Mouse (Mus musculus): ENCODE data around the gene Atxn1. TPM values are rescaled to one million over a fixed set of nuclear protein-coding genes. Genes with fewer than 3 reads are reported as not detected.

Gene Atxn1
- total and polyA plus RNA-seq, 3 experiments, result 0.39 to 1.1 TPM; not detected in 1

DNA sequence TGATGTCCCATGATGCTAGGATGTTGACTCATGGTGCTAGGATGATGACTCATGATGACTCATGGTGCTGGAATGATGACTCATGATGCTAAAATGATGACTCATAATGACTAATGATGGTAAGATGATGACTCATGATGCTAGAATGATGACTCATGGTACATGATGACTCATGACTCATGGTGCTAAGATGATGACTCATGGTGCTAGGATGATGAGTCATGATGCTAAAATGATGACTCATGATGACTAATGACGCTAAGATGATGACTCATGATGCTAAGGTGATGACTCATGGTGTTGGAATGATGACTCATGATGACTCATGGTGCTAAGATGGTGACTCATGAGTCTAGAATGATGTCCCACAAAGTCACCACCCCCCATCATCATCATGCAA lies 341.0 kb downstream of the Atxn1 start:
- H3K79me2 ChIP-seq (ENCODE audit: control insufficient read depth, insufficient read depth, low read length, poor library complexity), result no peaks in the 10 kb centered on the region
- no peak overlapping the region for H3K4me3 ChIP-seq (ENCODE audit: control insufficient read depth in 1 of 2, insufficient read depth in 1 of 2, low read depth in 2 of 2, low read length in 2 of 2)
- no peak overlapping the region; the same call in 1 of the 2 replicates for H3K27ac ChIP-seq (ENCODE audit: control insufficient read depth, low read depth, low read length)
- H3K27me3 ChIP-seq (ENCODE audit: control insufficient read depth in 1 of 2, insufficient read depth in 2 of 2, low read length in 2 of 2), result no peaks in the 10 kb centered on the region
- no peaks in the 10 kb centered on the region for H3K9me3 ChIP-seq (replicated peaks; ENCODE audit: insufficient read depth, low read length)
- H3K9ac ChIP-seq (ENCODE audit: control insufficient read depth, low read depth, low read length, poor library complexity, severe bottlenecking), result no peak overlapping the region
- DNase-seq (ENCODE audit: low read depth, low spot score), result peak; percentile 72
- H3K36me3 ChIP-seq (ENCODE audit: control insufficient read depth in 1 of 2, insufficient read depth in 2 of 2, low read length in 2 of 2), result no peaks in the 10 kb centered on the region
- TF ChIP-seq MAFK (IDR thresholded peaks at IDR 0.05; ENCODE audit: borderline replicate concordance, low read depth, low read length) (peak; percentile 72), ETS1 (IDR thresholded peaks at IDR 0.05; ENCODE audit: low read depth, low read length) (peak; percentile 95), JUND (IDR thresholded peaks at IDR 0.05; ENCODE audit: low read depth, low read length) (peak; percentile 99), MXI1 (IDR thresholded peaks at IDR 0.05; ENCODE audit: low read depth, low read length) (no peak), CHD1 (IDR thresholded peaks at IDR 0.05; ENCODE audit: low read depth, low read length) (no peak), TCF12 (IDR thresholded peaks at IDR 0.05; ENCODE audit: low read depth, low read length) (no peak), POLR2AphosphoS2 (IDR thresholded peaks at IDR 0.05; ENCODE audit: low read length) (no peak), NRF1 (IDR thresholded peaks at IDR 0.05; ENCODE audit: insufficient read depth, low read depth, low read length, poor library complexity, severe bottlenecking) (no peak), POLR2A (IDR thresholded peaks at IDR 0.05; ENCODE audit: control insufficient read depth in 1 of 2, insufficient read depth in 1 of 2, low read depth in 1 of 2, low read length in 2 of 2, poor library complexity in 1 of 2) (no peak), UBTF (IDR thresholded peaks at IDR 0.05; ENCODE audit: borderline replicate concordance, insufficient read depth, low read depth, low read length) (no peak), ZKSCAN1 (IDR thresholded peaks at IDR 0.05; ENCODE audit: low read depth, low read length) (no peak), ZC3H11A (IDR thresholded peaks at IDR 0.05; ENCODE audit: low read depth, low read length) (no peak), GABPA (IDR thresholded peaks at IDR 0.05; ENCODE audit: low read depth, low read length) (0 out of 2 replicates have a peak, but pooled peaks have one; percentile 56), ELF1 (IDR thresholded peaks at IDR 0.05; ENCODE audit: low read depth, low read length) (no peak), E2F4 (IDR thresholded peaks at IDR 0.05; ENCODE audit: borderline replicate concordance, low read depth, low read length) (no peak), MEF2A (IDR thresholded peaks at IDR 0.05; ENCODE audit: extremely low read depth, insufficient replicate concordance, low read depth, low read length, poor library complexity, severe bottlenecking) (no peak), ZNF384 (IDR thresholded peaks at IDR 0.05; ENCODE audit: low read depth, low read length) (no peak), TAL1 (IDR thresholded peaks at IDR 0.05; ENCODE audit: low read length) (no peak), GATA1 (IDR thresholded peaks at IDR 0.05; ENCODE audit: low read depth, low read length) (no peak), HCFC1 (IDR thresholded peaks at IDR 0.05; ENCODE audit: low read depth, low read length) (no peak), POLR2AphosphoS5 (IDR thresholded peaks at IDR 0.05; ENCODE audit: borderline replicate concordance, low read depth, low read length) (no peak), TBP (IDR thresholded peaks at IDR 0.05; ENCODE audit: low read depth, low read length) (no peak), USF2 (IDR thresholded peaks at IDR 0.05; ENCODE audit: borderline replicate concordance in 1 of 2, insufficient read depth in 1 of 2, low read depth in 1 of 2, low read length in 2 of 2) (no peak), MYB (IDR thresholded peaks at IDR 0.05; ENCODE audit: low read depth, low read length) (no peak), CHD2 (IDR thresholded peaks at IDR 0.05; ENCODE audit: low read length) (no peak), NELFE (IDR thresholded peaks at IDR 0.05; ENCODE audit: low read depth, low read length) (no peak), BHLHE40 (IDR thresholded peaks at IDR 0.05; ENCODE audit: borderline replicate concordance, low read depth, low read length) (no peak), SIN3A (IDR thresholded peaks at IDR 0.05; ENCODE audit: low read length) (no peak), MAX (IDR thresholded peaks at IDR 0.05; ENCODE audit: low read length) (no peak), RAD21 (IDR thresholded peaks at IDR 0.05; ENCODE audit: low read depth, low read length) (no peak), MYC (IDR thresholded peaks at IDR 0.05; ENCODE audit: low read depth, low read length) (no peak), RCOR1 (IDR thresholded peaks at IDR 0.05; ENCODE audit: low read depth, low read length) (no peak), KAT2A (conservative IDR thresholded peaks at IDR 0.05; ENCODE audit: low read depth, low read length) (no peak), CTCF (IDR thresholded peaks at IDR 0.05 in 2 of 3, conservative IDR thresholded peaks at IDR 0.05 in 1 of 3; ENCODE audit: control insufficient read depth in 1 of 3, insufficient read depth in 1 of 3, low read depth in 2 of 3, low read length in 3 of 3, poor library complexity in 1 of 3, severe bottlenecking in 1 of 3) (no peak), MAZ (IDR thresholded peaks at IDR 0.05; ENCODE audit: low read depth, low read length) (no peak), USF1 (IDR thresholded peaks at IDR 0.05; ENCODE audit: low read depth, low read length) (no peak), ZMIZ1 (IDR thresholded peaks at IDR 0.05; ENCODE audit: low read depth, low read length) (no peak), EP300 (IDR thresholded peaks at IDR 0.05; ENCODE audit: low read depth in 1 of 2, low read length in 2 of 2) (peak; percentile 11 to 30; a peak in 1 of 4 replicates)
- H3K4me1 ChIP-seq (ENCODE audit: control insufficient read depth in 1 of 2, insufficient read depth in 2 of 2, low read length in 2 of 2), result no peaks in the 10 kb centered on the region
